Mouse (Mus musculus): ENCODE results near the gene Rtkn2. TPM values are rescaled to one million over a fixed set of nuclear protein-coding genes. Genes with fewer than 3 reads are reported as not detected.

Gene Rtkn2
- polyA plus RNA-seq (2012; rRNA removed; ENCODE audit: low replicate concordance), result 0.20 and 0.24 TPM in 2 replicates

GRCm38 (mm10) chr10:67979401-67980157 lies at the start of gene Rtkn2:
Gene Rtkn2, plus strand, starts transcription at chr10:67979570.

Other genes with a start within 250 kb of the Rtkn2 start
- gene Zfp365, start 66.9 kb upstream of the Rtkn2 start, polyA plus RNA-seq (2012; rRNA removed; ENCODE audit: low replicate concordance), result 0.59 and 1.3 TPM in 2 replicates